Mouse (Mus musculus) MEL (cell line): ENCODE measurements around the gene Zfp385b.

ENCODE experiments used
- BHLHE40 ChIP-seq: IDR thresholded peaks from 2 replicates; pipeline ENCODE4 v1.6.1; 2012; ENCODE audit warnings: low read depth, mild to moderate bottlenecking, inconsistent platforms, low read length, improper control_type of control experiment, borderline replicate concordance
- CTCF ChIP-seq, 3 experiments: IDR thresholded peaks in 2 of 3; conservative IDR thresholded peaks in 1 of 3; 2 replicates each; pipeline ENCODE4 v1.5.1; 2011 to 2012; ENCODE audit warnings: low read length in 3 of 3, low read depth in 2 of 3, mild to moderate bottlenecking in 2 of 3, improper control_type of control experiment in 1 of 3, inconsistent platforms in 1 of 3, mixed read lengths in 1 of 3, moderate library complexity in 1 of 3; ENCODE audit not compliant: control insufficient read depth in 1 of 3, insufficient read depth in 1 of 3, poor library complexity in 1 of 3, severe bottlenecking in 1 of 3
- EP300 ChIP-seq, 2 experiments: IDR thresholded peaks; 2 replicates each; pipeline ENCODE4 v1.6.1; 2011; ENCODE audit warnings: improper control_type of control experiment in 2 of 2, low read length in 2 of 2, low read depth in 1 of 2, mild to moderate bottlenecking in 1 of 2
- ETS1 ChIP-seq: IDR thresholded peaks from 2 replicates; pipeline ENCODE4 v1.6.1; 2012; ENCODE audit warnings: low read depth, mild to moderate bottlenecking, inconsistent platforms, low read length, improper control_type of control experiment, moderate library complexity
- HCFC1 ChIP-seq: IDR thresholded peaks from 2 replicates; pipeline ENCODE4 v1.6.1; 2012; ENCODE audit warnings: low read depth, mild to moderate bottlenecking, inconsistent platforms, low read length, improper control_type of control experiment, moderate library complexity
- MAX ChIP-seq: IDR thresholded peaks from 2 replicates; pipeline ENCODE4 v1.6.1; 2011; ENCODE audit warnings: low read length, improper control_type of control experiment
- MAZ ChIP-seq: IDR thresholded peaks from 2 replicates; pipeline ENCODE4 v1.6.1; 2012; ENCODE audit warnings: low read depth, mild to moderate bottlenecking, inconsistent platforms, low read length, improper control_type of control experiment
- NELFE ChIP-seq: IDR thresholded peaks from 2 replicates; pipeline ENCODE4 v1.6.1; 2011; ENCODE audit warnings: low read depth, low read length, improper control_type of control experiment
- POLR2A ChIP-seq, 2 experiments: IDR thresholded peaks; 2 replicates each; pipeline ENCODE4 v1.6.1; 2011 to 2012; ENCODE audit warnings: low read length in 2 of 2, mild to moderate bottlenecking in 2 of 2, control low read depth in 1 of 2, improper control_type of control experiment in 1 of 2, low read depth in 1 of 2, moderate library complexity in 1 of 2; ENCODE audit not compliant: control insufficient read depth in 1 of 2, insufficient read depth in 1 of 2, poor library complexity in 1 of 2
- SIN3A ChIP-seq: IDR thresholded peaks from 2 replicates; pipeline ENCODE4 v1.6.1; 2012; ENCODE audit warnings: low read length, improper control_type of control experiment, inconsistent platforms
- SMC3 ChIP-seq: IDR thresholded peaks from 2 replicates; pipeline ENCODE4 v1.6.1; 2011; ENCODE audit warnings: low read depth, low read length, improper control_type of control experiment
- USF1 ChIP-seq: IDR thresholded peaks from 2 replicates; pipeline ENCODE4 v1.6.1; 2014; ENCODE audit warnings: low read depth, mild to moderate bottlenecking, inconsistent platforms, low read length, improper control_type of control experiment, moderate library complexity

DNA sequence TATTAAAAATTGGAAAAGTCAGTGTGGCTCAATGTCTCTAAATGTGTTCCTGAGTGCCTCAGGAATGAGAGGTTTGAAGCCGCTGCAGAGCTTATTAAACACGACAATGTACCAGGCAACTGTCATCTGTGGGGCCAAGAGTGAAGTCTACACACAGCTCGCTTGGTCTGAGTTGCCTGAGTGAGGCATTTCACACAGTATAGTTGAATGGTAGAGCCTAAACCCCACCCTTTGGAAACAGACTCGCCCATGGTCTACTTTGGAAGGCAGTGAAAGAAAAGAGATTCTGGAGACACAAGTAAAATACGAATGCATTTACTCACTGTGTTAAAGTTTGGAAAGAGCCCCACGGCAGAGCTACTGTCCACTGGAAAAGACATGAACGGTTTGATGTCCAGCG lies 316.2 kb downstream of the Zfp385b start:
- TF ChIP-seq POLR2A (IDR thresholded peaks at IDR 0.05; ENCODE audit: control insufficient read depth in 1 of 2, insufficient read depth in 1 of 2, low read depth in 1 of 2, low read length in 2 of 2, poor library complexity in 1 of 2) (no peak), CTCF (IDR thresholded peaks at IDR 0.05 in 2 of 3, conservative IDR thresholded peaks at IDR 0.05 in 1 of 3; ENCODE audit: control insufficient read depth in 1 of 3, insufficient read depth in 1 of 3, low read depth in 2 of 3, low read length in 3 of 3, poor library complexity in 1 of 3, severe bottlenecking in 1 of 3) (no peak), EP300 (IDR thresholded peaks at IDR 0.05; ENCODE audit: low read depth in 1 of 2, low read length in 2 of 2) (no peak), HCFC1 (no peak), USF1 (no peak), SMC3 (no peak), MAZ (no peak), BHLHE40 (no peak), ETS1 (no peak), SIN3A (no peak), NELFE (no peak), MAX (no peak)
